In genomic region chr9:47176044-47176443, GRCm38 (mm10) we compare ENCODE assay signal across 16 mouse cellular contexts.
"Had no signal": no experiment of that assay in that cellular context is flagged by ENCODE, and none has a peak within 500 bp of the region (broad histone marks: within the 10 kb centered on the region; RNA-seq: fewer than 3 reads in every experiment).

No protein-coding gene starts in this region.

- DNase-seq: retina, postnatal 1 day; right cerebral cortex, adult 18-20 months; right cerebral cortex, postnatal 14 days; right cerebral cortex, postnatal 25 days; right cerebral cortex, postnatal 4 days; spleen, adult 18-20 months; thymus, adult 18-20 months; thymus, adult 2 months; thymus, postnatal 14 days; thymus, postnatal 25 days; thymus, postnatal 36 days; thymus, postnatal 4 days had no signal

- H3K27ac ChIP-seq: neural tube, embryonic 13.5 days; neural tube, embryonic 15.5 days; stomach, embryonic 15.5 days; stomach, postnatal 0 days had no signal

- H3K36me3 ChIP-seq: neural tube, embryonic 13.5 days; neural tube, embryonic 15.5 days; stomach, embryonic 15.5 days had no signal

- H3K4me1 ChIP-seq: neural tube, embryonic 13.5 days; neural tube, embryonic 15.5 days; stomach, embryonic 15.5 days had no signal

- H3K9me3 ChIP-seq: neural tube, embryonic 15.5 days; stomach, embryonic 15.5 days had no signal

- H3K4me3 ChIP-seq: neural tube, embryonic 13.5 days; neural tube, embryonic 15.5 days; stomach, embryonic 15.5 days had no signal

- H3K9ac ChIP-seq: neural tube, embryonic 13.5 days; neural tube, embryonic 15.5 days; stomach, embryonic 15.5 days had no signal

- H3K4me2 ChIP-seq: neural tube, embryonic 13.5 days; neural tube, embryonic 15.5 days; stomach, embryonic 15.5 days had no signal

- H3K27me3 ChIP-seq: neural tube, embryonic 13.5 days; neural tube, embryonic 15.5 days; stomach, embryonic 15.5 days had no signal
